Mouse (Mus musculus) G1E (cell line): ENCODE measurements at regions not wholly inside any gene's neighbourhood (a gene's known extent, or its start where the extent isn't known, plus 50 kb on each side); places are given as distances from the start of the nearest gene placed in this dataset.

Experiments used
- ATAC-seq: 2 replicates; pipeline ENCODE4 v1.8.0; 2016; ENCODE audit warnings: mild to moderate bottlenecking; ENCODE audit not compliant: insufficient number of reproducible peaks, poor library complexity, low FRiP score, severe bottlenecking; ENCODE audit errors: extremely low read depth
- DNase-seq: peaks from one replicate; pipeline ENCODE4 v3.0.0; 2012; ENCODE audit warnings: low spot score
- H3K27me3 ChIP-seq: 2 replicates; pipeline ENCODE4 v1.6.1; 2012; ENCODE audit warnings: mild to moderate bottlenecking, low read length, inconsistent platforms; ENCODE audit not compliant: insufficient read depth
- H3K36me3 ChIP-seq: replicated peaks from 2 replicates; pipeline ENCODE3; 2012; ENCODE audit warnings: mild to moderate bottlenecking, inconsistent platforms
- H3K4me1 ChIP-seq: 2 replicates; pipeline ENCODE4 v1.6.1; 2012; ENCODE audit warnings: low read depth, low read length, inconsistent platforms, mixed read lengths; ENCODE audit not compliant: insufficient read depth
- H3K4me3 ChIP-seq: 2 replicates; pipeline ENCODE4 v1.5.1; 2012; ENCODE audit warnings: low read depth, mild to moderate bottlenecking, inconsistent platforms, low read length, moderate library complexity, mixed read lengths
- H3K9me3 ChIP-seq: replicated peaks from 2 replicates; pipeline ENCODE4 v1.6.1; 2012; ENCODE audit warnings: inconsistent platforms
- CTCF ChIP-seq: IDR thresholded peaks from 2 replicates; pipeline ENCODE4 v1.5.1; 2012; ENCODE audit warnings: low read depth, low read length, inconsistent platforms, mixed read lengths
- GATA1 ChIP-seq: IDR thresholded peaks from 2 replicates; pipeline ENCODE4 v1.6.1; 2012; ENCODE audit warnings: borderline replicate concordance, low read length, inconsistent platforms, mixed read lengths
- GATA2 ChIP-seq: IDR thresholded peaks from 2 replicates; pipeline ENCODE4 v1.6.1; 2012; ENCODE audit warnings: low read depth, low read length, inconsistent platforms, borderline replicate concordance
- POLR2AphosphoS5 ChIP-seq: IDR thresholded peaks from 2 replicates; pipeline ENCODE4 v1.6.1; 2012; ENCODE audit warnings: low read depth, low read length, inconsistent platforms; ENCODE audit not compliant: insufficient replicate concordance
- TAL1 ChIP-seq: conservative IDR thresholded peaks from 2 replicates; pipeline ENCODE4 v1.6.1; 2012; ENCODE audit warnings: low read depth, low read length, inconsistent platforms, mixed read lengths

DNA sequence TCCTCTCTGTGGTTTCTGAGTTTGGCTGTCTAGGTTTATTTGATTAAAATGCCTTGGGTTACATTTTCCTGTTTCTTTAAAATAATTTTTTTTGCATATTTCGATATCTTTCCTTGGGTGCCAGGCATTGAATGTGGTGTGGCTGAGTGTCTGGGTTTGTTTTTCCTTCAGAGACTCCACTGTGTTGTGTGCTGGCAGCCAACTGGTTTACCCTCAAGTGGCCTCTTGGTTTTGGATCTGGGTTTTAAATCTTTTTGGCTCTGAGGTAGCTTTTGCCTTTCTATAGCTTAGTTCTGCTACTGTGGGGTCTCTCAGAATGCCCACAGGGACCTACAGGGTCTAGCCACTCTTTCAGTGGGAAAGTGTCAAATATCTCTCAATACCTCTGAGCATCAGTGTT lies 399.2 kb downstream of the Rps24 start:
- ATAC-seq (no peak), DNase-seq (no peak)
- Histone ChIP-seq H3K27me3 (no peaks in the 10 kb centered on the region), H3K4me3 (no peak overlapping the region), H3K4me1 (no peaks in the 10 kb centered on the region), H3K9me3 (peaks cover 34% of the 10 kb centered on the region), H3K36me3 (no peaks in the 10 kb centered on the region)
- TF ChIP-seq GATA1 (no peak), POLR2AphosphoS5 (no peak), CTCF (no peak), TAL1 (no peak), GATA2 (no peak)

DNA sequence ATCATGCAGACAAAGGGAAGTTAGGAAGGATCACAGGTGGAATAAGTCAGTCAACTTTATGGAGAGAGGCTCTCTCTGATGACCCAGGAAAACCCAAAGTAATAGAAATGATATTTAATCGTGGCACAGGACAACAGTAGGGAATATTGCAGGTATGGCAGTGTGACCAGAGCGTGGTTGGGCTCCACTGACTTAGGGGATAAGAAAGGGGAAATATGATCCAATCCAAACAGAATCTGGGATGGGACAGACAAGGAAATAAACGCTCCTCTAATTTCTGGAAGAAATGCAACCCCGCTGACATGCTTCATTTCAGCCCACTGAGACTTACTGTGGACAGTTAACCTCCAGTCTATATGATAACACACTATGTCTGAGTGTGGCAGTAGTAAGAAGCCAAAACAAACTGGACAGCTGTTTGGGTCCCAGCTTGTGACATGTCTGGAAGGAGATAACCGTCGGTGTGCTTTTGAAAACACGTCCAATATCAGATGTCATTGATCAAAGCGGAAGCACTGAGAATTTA lies 400.0 kb downstream of the Rps24 start:
- DNase-seq (no peak), ATAC-seq (no peak)
- TF ChIP-seq GATA2 (no peak), TAL1 (no peak), CTCF (no peak), POLR2AphosphoS5 (no peak), GATA1 (no peak)
- H3K4me3 ChIP-seq: no peak overlapping the region
- no peaks in the 10 kb centered on the region for H3K27me3 ChIP-seq
- H3K9me3 ChIP-seq: peaks cover 38% of the 10 kb centered on the region
- H3K4me1 ChIP-seq: no peaks in the 10 kb centered on the region
- H3K36me3 ChIP-seq: no peaks in the 10 kb centered on the region

DNA sequence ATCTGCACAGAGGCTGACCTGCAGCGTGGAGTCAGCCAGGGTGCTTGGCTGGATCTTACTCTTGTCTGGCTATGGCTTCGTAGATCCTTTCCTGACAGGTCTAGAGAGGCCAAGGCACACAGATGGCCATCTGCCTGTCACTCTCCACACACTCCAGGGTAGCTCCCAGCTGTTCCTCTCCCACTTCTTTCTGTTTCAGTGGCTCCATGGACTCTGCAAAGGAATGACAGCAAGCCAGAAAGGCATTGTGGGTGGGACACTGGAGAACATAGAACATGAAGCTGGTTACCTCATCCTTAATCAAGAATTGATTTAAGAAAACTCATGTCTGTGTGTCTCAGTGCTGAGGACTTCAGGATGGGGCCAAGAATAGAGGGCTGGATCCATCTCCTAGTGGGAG lies 403.9 kb downstream of the Rps24 start:
- Histone ChIP-seq H3K27me3 (no peaks in the 10 kb centered on the region), H3K4me1 (no peaks in the 10 kb centered on the region), H3K4me3 (no peak overlapping the region), H3K36me3 (no peaks in the 10 kb centered on the region), H3K9me3 (peaks cover 50% of the 10 kb centered on the region)
- DNase-seq (no peak), ATAC-seq (no peak)
- no peak for TF ChIP-seq GATA2
- no peak for TF ChIP-seq CTCF
- no peak for TF ChIP-seq GATA1
- no peak for TF ChIP-seq TAL1

DNA sequence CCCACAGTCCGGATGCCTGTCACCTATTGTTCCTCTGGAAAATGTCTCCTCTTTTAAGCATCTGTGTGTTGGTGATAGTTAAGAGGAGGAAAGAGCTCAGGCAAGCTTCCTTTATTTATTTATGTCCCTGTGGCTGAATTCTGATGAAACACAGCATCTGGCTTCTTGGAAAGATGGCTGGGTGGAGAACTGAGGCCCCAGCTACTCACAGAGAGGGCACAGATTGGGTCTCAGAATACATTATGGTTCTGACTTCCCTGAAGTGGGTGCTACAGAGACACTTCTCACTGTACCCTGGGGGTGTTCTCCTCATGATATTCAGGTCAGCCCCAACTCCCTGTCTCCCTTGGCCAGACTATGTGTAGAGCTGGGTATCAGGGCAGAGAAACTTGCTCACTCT lies 408.3 kb downstream of the Rps24 start:
- TF ChIP-seq POLR2AphosphoS5: no peak
- TF ChIP-seq GATA2: no peak
- no peak for TF ChIP-seq GATA1
- TF ChIP-seq CTCF: no peak
- TF ChIP-seq TAL1: no peak
- H3K27me3 ChIP-seq: no peaks in the 10 kb centered on the region
- no peak overlapping the region for H3K4me3 ChIP-seq
- peaks cover 55% of the 10 kb centered on the region for H3K9me3 ChIP-seq
- no peak for DNase-seq
- ATAC-seq: no peak
- no peaks in the 10 kb centered on the region for H3K36me3 ChIP-seq
- H3K4me1 ChIP-seq: no peaks in the 10 kb centered on the region

DNA sequence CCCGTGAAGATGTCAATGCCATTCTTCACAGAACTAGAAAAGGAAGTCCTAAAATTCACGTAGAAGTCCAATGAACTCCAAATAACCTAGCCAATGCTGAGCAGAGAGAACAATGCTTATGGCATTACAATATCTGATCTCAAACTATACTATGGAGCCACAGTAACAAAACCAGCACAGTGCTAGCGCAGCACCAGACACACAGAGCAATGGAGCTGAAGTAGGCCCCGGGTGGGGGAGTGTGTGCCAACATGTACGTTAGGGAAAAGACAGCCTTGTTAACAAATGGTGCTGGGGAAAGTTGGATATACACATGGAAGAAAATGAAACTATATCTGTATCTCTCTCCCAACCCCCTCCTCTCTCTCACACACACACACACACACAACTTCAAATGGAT lies 409.8 kb downstream of the Rps24 start:
- no peak for ATAC-seq
- DNase-seq: no peak
- TF ChIP-seq GATA2 (no peak), CTCF (no peak), POLR2AphosphoS5 (no peak), GATA1 (no peak), TAL1 (no peak)
- Histone ChIP-seq H3K4me1 (no peaks in the 10 kb centered on the region), H3K9me3 (peaks cover 55% of the 10 kb centered on the region), H3K27me3 (no peaks in the 10 kb centered on the region), H3K4me3 (no peak overlapping the region), H3K36me3 (no peaks in the 10 kb centered on the region)

DNA sequence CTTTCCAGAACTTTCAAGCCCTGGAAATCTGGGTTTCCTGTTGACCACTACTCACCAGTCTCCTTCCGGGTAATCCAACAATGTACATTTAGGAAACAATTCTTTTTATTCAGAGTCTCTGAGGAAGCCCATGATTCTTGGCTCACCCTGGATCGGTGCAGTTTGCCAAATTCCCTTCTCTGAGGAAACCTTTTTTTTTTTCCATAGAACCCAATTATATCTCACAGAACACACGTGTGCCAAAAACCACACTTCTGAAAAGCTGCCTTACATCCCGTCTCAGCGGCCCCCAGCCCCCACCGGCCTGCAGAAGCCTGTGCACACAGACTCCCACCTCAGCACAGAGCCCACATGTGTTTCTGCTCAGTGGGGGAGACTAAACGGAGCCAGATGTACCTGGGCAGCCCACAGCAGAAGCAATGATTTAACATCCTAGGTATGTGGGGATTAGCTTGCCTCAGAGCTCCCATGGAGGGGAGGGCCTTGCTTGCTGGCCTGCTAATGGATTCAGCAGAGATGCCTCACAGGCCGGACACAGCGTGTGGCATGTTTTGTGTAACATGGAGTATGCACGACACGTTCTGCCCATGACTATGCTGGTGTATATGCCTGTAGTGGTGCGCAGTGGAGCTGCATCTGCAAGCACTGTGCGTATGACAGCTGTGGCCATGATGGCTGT lies 413.7 kb downstream of the Rps24 start:
- Histone ChIP-seq H3K9me3 (peaks cover 64% of the 10 kb centered on the region), H3K27me3 (no peaks in the 10 kb centered on the region), H3K4me3 (no peak overlapping the region), H3K4me1 (no peaks in the 10 kb centered on the region), H3K36me3 (no peaks in the 10 kb centered on the region)
- no peak for DNase-seq
- TF ChIP-seq TAL1 (no peak), CTCF (no peak), GATA2 (no peak), GATA1 (no peak), POLR2AphosphoS5 (no peak)
- no peak for ATAC-seq
